Mouse (Mus musculus) liver, adult 2 months (tissue): ENCODE measurements around the gene Prlr.

ENCODE experiments used
- CTCF ChIP-seq: fragments of 200-500 bp; IDR thresholded peaks from 2 replicates; pipeline ENCODE4 v1.5.1; 2011; ENCODE audit warnings: low read depth, low read length, control low read depth
- POLR2A ChIP-seq: fragments of 200-500 bp; IDR thresholded peaks from 2 replicates; pipeline ENCODE4 v1.6.1; 2011; ENCODE audit warnings: low read length, control low read depth; ENCODE audit not compliant: insufficient read depth; ENCODE audit errors: extremely low read depth

- TF ChIP-seq CTCF (no peak), POLR2A (no peak)
Measured at GRCm38 (mm10) chr15:10202504-10203302, 25.7 kb downstream of the Prlr start.
